17 mouse cellular contexts compared by ENCODE assay signal in the genomic region with DNA sequence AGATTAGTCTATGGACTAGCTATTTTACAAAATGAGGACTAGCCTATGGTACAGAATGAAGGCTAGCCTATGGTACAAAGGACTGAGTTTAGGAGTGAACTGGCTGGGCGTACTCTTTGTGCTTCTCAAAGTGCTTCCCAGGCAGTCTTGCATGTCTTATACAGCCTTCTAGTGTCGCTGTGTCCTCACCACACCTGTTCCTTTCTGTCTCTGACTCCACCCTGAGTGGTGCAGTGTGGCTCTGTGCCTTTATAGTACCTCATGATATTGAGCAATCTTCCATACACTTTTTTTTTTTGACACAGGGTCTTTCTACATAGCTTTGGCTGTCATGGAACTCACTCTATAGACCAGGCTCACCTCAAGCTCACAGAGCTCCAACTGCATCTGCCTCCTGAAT. TPM values are rescaled to one million over a fixed set of nuclear protein-coding genes. Genes with fewer than 3 reads are reported as not detected.
"Had no signal": no experiment of that assay in that cellular context is flagged by ENCODE, and none has a peak within 500 bp of the region (broad histone marks: within the 10 kb centered on the region; RNA-seq: fewer than 3 reads in every experiment).

No protein-coding gene starts in this region.

- DNase-seq: kidney, adult 2 months; kidney, postnatal 25 days; layer of hippocampus, adult 9-11 months; liver, embryonic 13.5 days; lung, adult 2 months; midbrain, embryonic 14.5 days; thymus, postnatal 25 days had no signal

- H3K27me3 ChIP-seq: liver, embryonic 13.5 days; neural tube, embryonic 13.5 days had no signal

- H3K27ac ChIP-seq: kidney, postnatal 0 days; layer of hippocampus, adult 2 months; midbrain, embryonic 10.5 days; neural tube, embryonic 13.5 days had no signal

- H3K9me3 ChIP-seq: liver, embryonic 13.5 days; megakaryocyte, embryonic 14.5 days; midbrain, embryonic 10.5 days; neural tube, embryonic 13.5 days had no signal

- H3K4me1 ChIP-seq: neural tube, embryonic 13.5 days had no signal

- H3K9ac ChIP-seq: liver, embryonic 13.5 days; neural tube, embryonic 13.5 days had no signal

- H3K4me2 ChIP-seq: liver, embryonic 13.5 days; neural tube, embryonic 13.5 days had no signal

- H3K36me3 ChIP-seq: midbrain, embryonic 10.5 days; neural tube, embryonic 13.5 days had no signal

- H3K4me3 ChIP-seq: layer of hippocampus, adult 2 months; liver, embryonic 13.5 days; midbrain, embryonic 10.5 days; neural tube, embryonic 13.5 days had no signal

RNA-seq across cellular contexts. Expression of a gene that starts 4.8 kb away (rescaled TPM):
- total RNA-seq: liver, adult 2 months had no signal
- polyA plus RNA-seq: intestine, embryonic 14.5 days; kidney, embryonic 14.5 days; limb, embryonic 11.5 days; liver, adult 2 months; neural tube, embryonic 13.5 days had no signal

RNA-seq across cellular contexts. Expression of a gene that starts 25.9 kb away (rescaled TPM):
- total RNA-seq: liver, adult 2 months had no signal
- polyA plus RNA-seq: kidney, embryonic 14.5 days; liver, embryonic 13.5 days; liver, embryonic 16.5 days; midbrain, embryonic 14.5 days; neural tube, embryonic 13.5 days had no signal
